Mouse (Mus musculus): ENCODE data around the gene Rab14.

DNA sequence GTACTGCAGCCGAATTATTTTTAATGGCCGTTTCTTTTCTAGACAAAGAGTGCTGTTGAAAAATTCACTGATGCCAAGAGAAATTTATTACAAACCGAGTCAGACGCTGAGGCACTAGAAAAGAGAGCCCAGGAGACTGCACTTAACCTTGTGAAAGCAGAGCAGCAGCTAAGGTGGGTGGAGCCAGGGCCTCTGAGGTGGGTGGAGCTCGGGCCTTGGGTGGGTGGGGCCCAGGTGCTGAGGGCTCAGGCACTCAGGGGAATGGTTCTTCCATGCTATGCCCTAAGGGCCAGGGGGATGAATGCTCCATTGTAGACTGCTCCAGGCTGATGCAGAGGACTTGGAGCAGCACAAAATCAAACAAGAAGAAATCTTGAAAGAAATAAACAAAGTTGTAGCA, 40.7 kb downstream of the Rab14 start:
- TF ChIP-seq CTCF (IDR thresholded peaks at IDR 0.05) = no peak
- TF ChIP-seq EP300 (IDR thresholded peaks at IDR 0.05) = no peak

Data from lung, postnatal 0 days (tissue).